Mouse (Mus musculus) liver, embryonic 14.5 days (tissue): ENCODE measurements at regions not wholly inside any gene's neighbourhood (a gene's known extent, or its start where the extent isn't known, plus 50 kb on each side); places are given as distances from the start of the nearest gene placed in this dataset.

Experiments
- CTCF ChIP-seq: IDR thresholded peaks from 2 replicates; pipeline ENCODE4 v1.5.1; 2016; ENCODE audit warnings: antibody characterized with exemption, low read depth, control low read depth
- EP300 ChIP-seq: IDR thresholded peaks from 2 replicates; pipeline ENCODE4 v1.6.1; 2016; ENCODE audit warnings: antibody characterized with exemption, low read depth

DNA sequence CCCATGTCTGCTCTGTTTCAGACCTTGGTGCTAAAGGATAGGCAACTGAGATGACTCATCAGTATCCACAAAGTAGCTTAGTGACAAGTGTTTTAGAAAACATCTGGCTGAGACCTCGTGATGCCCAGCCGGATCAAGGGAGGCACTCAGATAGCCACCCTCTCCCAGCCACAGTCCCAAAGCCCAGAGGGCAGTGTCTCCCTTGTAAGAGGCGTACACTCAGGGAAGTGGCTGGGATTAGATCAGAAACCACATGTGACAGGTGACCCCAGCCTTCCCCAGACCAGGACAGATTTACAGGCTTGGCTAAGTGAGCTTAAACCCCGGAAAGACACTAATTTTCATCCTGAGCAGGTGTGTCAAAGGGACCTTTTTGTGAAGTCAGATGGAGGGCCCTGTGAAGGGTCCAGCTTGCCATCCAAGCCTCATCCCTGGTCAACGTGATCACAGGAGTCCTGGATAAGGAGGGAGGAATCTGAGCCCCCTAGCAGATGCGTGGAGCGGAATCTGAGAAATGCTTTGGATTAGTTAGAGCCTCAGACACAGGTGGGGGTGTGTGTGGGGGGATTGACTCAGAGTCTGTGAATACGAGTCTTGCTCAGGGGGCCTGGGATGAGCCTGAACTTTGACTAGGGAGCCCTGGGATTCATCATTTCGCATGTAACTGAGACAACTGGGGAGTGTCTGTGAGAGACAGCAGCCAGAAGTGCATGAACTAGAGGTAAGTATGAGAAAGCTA, 711.4 kb downstream of the Vrk1 start:
- TF ChIP-seq CTCF (no peak), EP300 (no peak)
